Mouse (Mus musculus) cortical plate, adult 2 months (tissue): ENCODE measurements around the gene Hist1h2ae.
A peak's percentile ranks its signal among the peaks of the same experiment; 100 is the strongest.

Source experiments
- CTCF ChIP-seq: fragments of 200-500 bp; IDR thresholded peaks from 2 replicates; pipeline ENCODE4 v1.5.1; 2011; ENCODE audit warnings: mild to moderate bottlenecking, control low read depth, low read length; ENCODE audit not compliant: insufficient read depth; ENCODE audit errors: extremely low read depth
- POLR2A ChIP-seq: fragments of 200-500 bp; IDR thresholded peaks from 2 replicates; pipeline ENCODE4 v1.6.1; 2011; ENCODE audit warnings: mild to moderate bottlenecking, low read length, control low read depth; ENCODE audit not compliant: insufficient read depth; ENCODE audit errors: extremely low read depth

GRCm38 (mm10) chr13:23571022-23571503 is at the start of gene Hist1h2ae, which contains the start of gene Hist1h2bg:
- TF ChIP-seq CTCF (no peak), POLR2A (peak; percentile 75)
